Mouse (Mus musculus) C2C12 (cell line): ENCODE data around the gene Gm21981.

ENCODE experiments used
- CTCF ChIP-seq: IDR thresholded peaks from one replicate; pipeline ENCODE4 v1.5.1; 2011; ENCODE audit not compliant: control insufficient read depth, insufficient read depth, insufficient read length
- MAX ChIP-seq: IDR thresholded peaks from one replicate; pipeline ENCODE4 v1.6.1; 2011; ENCODE audit warnings: mild to moderate bottlenecking, control low read depth

DNA sequence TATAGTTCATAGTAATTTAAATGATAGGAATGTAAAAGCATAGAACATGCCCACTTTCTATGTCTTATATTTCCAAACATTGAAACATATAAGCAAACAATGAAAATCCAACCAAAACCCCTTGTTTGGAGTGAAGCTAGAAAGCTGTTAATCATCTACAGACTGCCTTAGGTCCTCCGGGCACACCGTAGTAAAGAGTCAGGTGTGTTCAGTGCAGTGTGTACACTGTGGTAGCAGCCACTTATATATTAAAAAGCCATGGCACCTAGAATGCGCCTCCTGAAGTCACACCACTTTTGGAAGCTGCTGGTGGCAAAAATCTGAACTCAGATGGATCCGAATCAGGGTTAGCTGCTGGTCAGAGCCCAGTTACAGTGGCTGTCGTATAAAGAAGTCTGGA, 16.0 kb downstream of the Gm21981 start:
- TF ChIP-seq CTCF, result no peak
- no peak for TF ChIP-seq MAX
